Mouse (Mus musculus): ENCODE results near the gene Tnip1.

- TF ChIP-seq CTCF (IDR thresholded peaks at IDR 0.05; ENCODE audit: low read depth) (no peak), EP300 (IDR thresholded peaks at IDR 0.05; ENCODE audit: low read depth) (no peak)
These were observed 94.3 kb downstream of the Tnip1 start for GRCm38 (mm10) chr11:54868445-54868844.
